Mouse (Mus musculus) heart, adult 8-10 months (tissue): Measurements from ENCODE around the gene Gm5134. TPM values are rescaled to one million over a fixed set of nuclear protein-coding genes. Genes with fewer than 3 reads are reported as not detected.

Experiments used
- DNase-seq: peaks from one replicate; pipeline ENCODE4 v3.0.0; 2022; ENCODE audit warnings: low spot score
- microRNA-seq: library from miRNA; unstranded; fragments of <30 nt; microRNA quantifications from one replicate; pipeline ENCODE4 v1.2.0, GENCODE M21; 2022
- total RNA-seq, 4 experiments: library from RNA; stranded (reverse); gene quantifications; 2 replicates each; pipeline ENCODE4 v1.2.4; 2022

Gene Gm5134
- total RNA-seq, 4 experiments from 2014 or later = not detected

DNA sequence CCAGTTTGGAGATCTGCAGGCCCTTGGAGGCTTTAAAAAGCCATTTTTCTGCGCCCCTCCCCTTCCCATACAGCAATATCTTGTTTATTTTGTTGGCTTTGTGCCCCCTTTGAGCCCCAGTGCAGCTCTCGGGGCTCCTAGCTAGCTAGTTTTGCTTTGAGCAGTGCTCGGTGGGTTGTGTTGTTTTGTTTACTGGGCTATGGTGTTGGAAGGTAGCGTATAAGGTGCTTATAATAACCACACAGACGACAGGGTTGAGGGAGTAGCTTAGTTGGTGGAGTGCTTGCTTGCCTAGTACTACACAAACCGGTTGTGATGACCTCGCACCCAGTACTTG, 78.8 kb downstream of the Gm5134 start:
- no peak for DNase-seq

DNA sequence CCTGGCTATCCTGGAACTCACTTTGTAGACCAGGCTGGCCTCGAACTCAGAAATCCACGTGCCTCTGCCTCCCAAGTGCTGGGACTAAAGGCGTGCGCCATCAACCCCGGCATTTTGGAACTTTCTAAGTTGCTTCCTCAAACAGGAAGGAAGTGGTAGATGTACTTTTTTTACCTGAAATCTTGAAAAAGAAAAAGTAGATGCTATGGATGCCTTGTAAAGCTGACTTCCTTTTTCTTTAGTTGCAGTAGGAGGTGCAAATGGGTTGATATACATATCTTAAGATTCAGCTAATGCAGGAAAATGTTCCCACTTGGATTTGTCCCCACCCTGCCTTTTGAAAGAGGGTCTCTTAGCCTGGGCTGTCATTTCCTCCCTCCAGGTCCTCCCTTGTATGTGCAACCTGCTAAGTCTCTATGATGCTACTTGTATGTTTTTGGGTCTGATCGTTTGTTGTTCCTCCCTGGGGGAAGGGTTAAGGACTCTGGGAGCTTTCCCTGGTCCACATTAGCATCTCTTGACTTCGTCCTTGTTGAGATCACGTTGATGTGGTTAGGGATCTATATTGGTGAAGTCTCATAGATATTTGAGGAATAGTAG, 79.8 kb downstream of the Gm5134 start:
- no peak for DNase-seq

DNA sequence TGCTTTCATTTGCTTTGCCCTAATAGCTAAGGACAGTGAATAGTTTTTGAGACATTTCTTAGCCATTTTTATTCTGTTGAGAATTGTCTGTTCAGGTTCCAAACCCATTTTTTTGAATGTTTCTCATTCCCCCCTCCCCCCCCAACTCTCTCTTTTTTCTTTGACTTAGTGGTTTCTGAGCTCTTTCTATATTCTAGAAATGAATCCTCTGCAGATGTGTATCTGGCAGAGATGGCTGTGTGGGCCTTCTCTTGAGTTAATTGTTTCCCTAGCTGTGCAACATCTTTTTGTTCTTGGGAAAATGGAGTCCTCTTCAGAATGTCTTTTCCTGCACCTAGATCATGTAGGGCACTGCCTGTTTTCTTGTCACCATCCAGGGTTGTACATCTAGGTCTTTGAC, 81.0 kb downstream of the Gm5134 start:
- DNase-seq = no peak

DNA sequence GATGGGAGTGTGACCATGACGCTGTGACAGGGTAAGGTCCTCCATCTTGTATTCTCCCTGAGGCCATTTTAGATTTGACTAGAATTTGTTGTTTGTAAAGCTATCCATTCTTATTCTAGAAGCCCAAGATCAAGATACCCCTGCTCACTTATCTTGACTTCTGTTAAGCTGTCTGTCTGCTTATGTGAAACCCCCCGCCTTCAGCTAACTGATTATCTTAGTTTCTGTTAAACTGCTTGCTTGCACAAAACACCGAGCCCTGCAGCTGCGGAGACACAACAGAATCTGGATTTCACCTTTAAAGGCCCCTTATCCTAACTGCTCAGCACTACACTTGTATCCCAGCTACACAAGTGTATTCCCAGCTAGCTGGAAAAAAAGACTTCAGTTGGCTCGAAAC, 82.6 kb downstream of the Gm5134 start:
- no peak for DNase-seq

DNA sequence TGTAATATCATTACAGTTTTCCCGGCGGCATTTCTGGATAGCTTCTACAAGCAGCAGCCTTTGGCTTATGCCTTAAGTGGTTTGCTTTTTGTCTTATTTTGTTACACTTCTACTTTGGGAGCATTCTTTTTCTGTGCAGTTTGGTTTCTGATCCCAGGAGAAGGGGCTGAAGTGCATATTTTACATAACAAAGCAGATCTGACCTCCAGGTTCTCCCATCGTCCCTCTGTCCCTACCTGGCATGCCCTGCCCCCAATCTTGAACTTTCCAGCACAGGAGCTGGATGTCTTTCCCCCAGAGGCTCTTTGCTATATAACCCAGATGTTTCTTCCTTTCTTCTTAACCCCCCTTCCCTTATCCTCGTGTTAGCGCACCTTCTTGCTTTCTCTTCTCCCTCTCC, 91.0 kb downstream of the Gm5134 start:
- no peak for DNase-seq

DNA sequence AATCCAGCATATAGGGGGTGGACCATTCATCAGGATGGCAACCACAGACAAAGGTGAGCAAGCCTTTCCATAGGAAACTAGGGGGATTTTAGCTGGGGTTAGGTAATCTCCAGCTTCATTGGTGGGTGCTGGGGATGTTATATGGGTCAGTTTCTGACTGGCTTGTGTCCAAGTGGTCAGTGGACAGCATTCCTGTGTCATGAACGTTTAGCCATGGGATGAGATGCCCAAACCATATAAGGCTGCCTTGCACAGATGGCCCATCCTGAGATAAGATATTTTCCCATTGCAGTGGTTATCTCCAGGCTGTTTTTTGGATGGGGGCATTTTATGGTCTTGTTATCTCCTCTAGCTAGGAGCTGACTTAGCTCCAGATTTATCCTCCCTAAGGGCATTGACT, 92.4 kb downstream of the Gm5134 start:
- DNase-seq = no peak

DNA sequence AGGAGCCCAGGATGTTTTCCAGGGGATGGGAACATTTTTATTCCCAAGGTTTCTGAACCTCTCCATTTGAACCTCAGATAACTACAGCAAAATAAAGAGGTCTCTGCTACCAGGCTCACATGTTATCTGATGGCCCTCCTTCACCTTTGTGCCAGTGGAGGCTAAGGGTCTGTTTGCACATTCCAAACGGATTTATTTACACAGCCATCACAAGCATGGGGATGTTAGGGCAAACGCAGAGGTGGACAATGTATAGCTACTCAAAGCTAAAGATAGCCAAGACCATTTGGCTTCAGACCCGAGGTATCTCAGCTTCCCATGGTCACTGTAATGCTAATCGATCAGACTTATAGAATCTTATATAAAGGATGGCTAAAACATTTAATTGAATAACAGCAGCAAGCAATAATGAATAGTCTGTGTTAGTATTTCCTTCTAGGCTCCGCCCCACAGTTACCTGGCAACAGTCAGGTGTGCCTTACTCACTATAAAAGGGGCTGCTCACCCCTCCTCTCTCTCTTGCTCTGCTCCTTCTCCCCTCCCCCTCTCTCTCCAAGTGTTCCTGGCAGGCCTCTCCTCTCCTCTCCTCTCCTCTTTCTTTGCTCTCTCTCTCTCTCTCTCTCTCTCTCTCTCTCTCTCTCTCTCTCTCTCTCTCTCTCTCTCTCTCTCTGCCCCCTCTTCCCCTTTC, 93.0 kb downstream of the Gm5134 start:
- DNase-seq = no peak

DNA sequence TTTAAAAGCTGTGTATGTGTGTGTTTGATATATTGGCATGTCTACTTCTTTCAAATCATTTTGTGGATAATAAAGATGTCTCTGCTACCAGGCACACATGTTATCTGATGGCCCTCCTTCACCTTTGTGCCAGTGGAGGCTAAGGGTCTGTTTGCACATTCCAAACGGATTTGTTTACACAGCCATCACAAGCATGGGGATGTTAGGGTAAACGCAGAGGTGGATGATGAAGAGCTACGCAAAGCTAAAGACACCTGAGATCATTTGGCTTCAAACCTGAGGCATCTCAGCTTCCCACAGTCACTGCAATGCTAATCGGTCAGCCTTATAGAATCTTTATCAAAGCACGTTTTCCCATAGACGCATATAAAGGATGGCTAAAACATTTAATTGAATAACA, 94.7 kb downstream of the Gm5134 start:
- no peak for DNase-seq

DNA sequence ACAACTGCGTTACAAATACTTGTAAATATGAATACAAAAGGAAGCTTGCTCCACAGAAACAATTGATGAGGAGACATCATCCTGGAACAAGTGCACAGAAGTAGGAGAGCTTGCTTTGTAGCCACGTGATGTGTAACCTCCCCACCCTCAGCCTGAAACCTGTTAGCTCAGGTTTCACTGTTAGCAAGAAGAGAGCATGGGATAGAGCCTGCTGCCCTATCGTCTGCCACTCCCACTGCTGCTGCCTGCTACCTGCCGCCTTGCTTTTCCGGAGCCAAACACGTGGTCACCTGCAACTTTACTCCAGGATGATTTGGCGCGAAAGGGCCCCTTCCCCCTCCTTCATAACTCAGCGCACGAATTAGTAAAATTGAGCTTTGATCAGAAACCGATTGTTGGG, 97.5 kb downstream of the Gm5134 start:
- no peak for DNase-seq

Small RNA genes lying within 50 kb of the gene (microRNA-seq; reads per million reads assigned to microRNA genes)
- gene Mir6409 = not detected

Other genes with a start within 250 kb of the Gm5134 start
- gene Cabin1, start 190.2 kb upstream of the Gm5134 start, total RNA-seq = 10 to 100 TPM; 15.5 to 22.0 (median 20.8) TPM
- gene Ddt, start 181.1 kb upstream of the Gm5134 start, total RNA-seq = 100 to 1,000 TPM in 1 of 4 experiments, 10 to 100 TPM in 3; 83.6 to 103 (median 88.3) TPM
- gene Gm20441, start 173.6 kb upstream of the Gm5134 start, total RNA-seq = not detected
- 1 to 10 TPM; 3.0 to 5.6 (median 5.0) TPM for gene Gstt3, start 173.1 kb upstream of the Gm5134 start, total RNA-seq
- 10 to 100 TPM; 15.7 to 26.4 (median 22.1) TPM for gene Gstt1, start 155.9 kb upstream of the Gm5134 start, total RNA-seq
- gene Gstt4, start 132.0 kb upstream of the Gm5134 start, total RNA-seq = not detected
- gene Gstt2, start 117.1 kb upstream of the Gm5134 start, total RNA-seq = 10 to 100 TPM in 3 of 4 experiments, 1 to 10 TPM in 1; 7.3 to 16.9 (median 13.2) TPM
- gene Mif, start 94.3 kb upstream of the Gm5134 start, total RNA-seq = 100 to 1,000 TPM; 216 to 258 (median 253) TPM
- gene Derl3, start 61.1 kb upstream of the Gm5134 start, total RNA-seq = under 1 TPM in 2 of 4 experiments, not detected in 2; 0.34 to 0.35 TPM
- gene Smarcb1, start 32.9 kb upstream of the Gm5134 start, total RNA-seq = 10 to 100 TPM; 17.3 to 25.0 (median 21.4) TPM
- gene Chchd10, start 21.4 kb upstream of the Gm5134 start, total RNA-seq = 1,000 to 10,000 TPM; 1,724 to 2,176 (median 1,900) TPM
- gene Mmp11, start 18.0 kb upstream of the Gm5134 start, total RNA-seq = 1 to 10 TPM; 4.1 to 7.8 (median 4.6) TPM
- not detected for gene Gm867, start 13.8 kb upstream of the Gm5134 start, total RNA-seq
- not detected for gene Vpreb3, start 11.5 kb upstream of the Gm5134 start, total RNA-seq
- gene Zfp280b, start 78.1 kb downstream of the Gm5134 start, total RNA-seq = 1 to 10 TPM; 5.9 to 8.4 (median 6.5) TPM
- gene Slc5a4b, start 156.4 kb downstream of the Gm5134 start, total RNA-seq = not detected
- not detected for gene Slc5a4a, start 192.9 kb downstream of the Gm5134 start, total RNA-seq